Mouse (Mus musculus) midbrain, postnatal 0 days (tissue): ENCODE results near the gene Tmem102. TPM values are rescaled to one million over a fixed set of nuclear protein-coding genes. Genes with fewer than 3 reads are reported as not detected.

Experiments
- ATAC-seq: fragments of 200-750 bp; cut with Nextera tagmentation; 2 replicates; pipeline ENCODE4 v1.8.0; 2017; ENCODE audit warnings: moderate number of reproducible peaks, mild to moderate bottlenecking, moderate TSS enrichment, moderate library complexity; ENCODE audit not compliant: low FRiP score
- DNase-seq: peaks from one replicate; pipeline ENCODE4 v3.0.0-alpha.2; 2015; ENCODE audit warnings: low spot score
- H3K27ac ChIP-seq: fragments of 300-500 bp; sonication (generic); 2 replicates; pipeline ENCODE4 v1.5.1; 2014; ENCODE audit warnings: low read depth, mild to moderate bottlenecking, low read length, mixed read lengths
- H3K27me3 ChIP-seq: fragments of 300-500 bp; sonication (generic); 2 replicates; pipeline ENCODE4 v1.6.1; 2014; ENCODE audit warnings: low read length, control low read depth, mixed read lengths; ENCODE audit not compliant: insufficient read depth
- H3K36me3 ChIP-seq: fragments of 300-500 bp; sonication (generic); 2 replicates; pipeline ENCODE4 v1.6.1; 2014; ENCODE audit warnings: low read length, control low read depth, mixed read lengths; ENCODE audit not compliant: insufficient read depth
- H3K4me1 ChIP-seq: fragments of 300-500 bp; sonication (generic); 2 replicates; pipeline ENCODE4 v1.6.1; 2014; ENCODE audit warnings: mild to moderate bottlenecking, control low read depth, antibody characterized with exemption, low read length, mixed read lengths; ENCODE audit not compliant: insufficient read depth
- H3K4me2 ChIP-seq: fragments of 300-500 bp; sonication (generic); 2 replicates; pipeline ENCODE4 v1.6.1; 2014; ENCODE audit warnings: low read depth, mild to moderate bottlenecking, low read length, mixed read lengths; ENCODE audit not compliant: poor library complexity, severe bottlenecking
- H3K4me3 ChIP-seq: fragments of 300-500 bp; sonication (generic); 2 replicates; pipeline ENCODE4 v1.5.1; 2014; ENCODE audit warnings: low read depth, mild to moderate bottlenecking, low read length, moderate library complexity
- H3K9ac ChIP-seq: fragments of 300-500 bp; sonication (generic); replicated peaks from 2 replicates; pipeline ENCODE4 v1.6.1; 2014; ENCODE audit warnings: mild to moderate bottlenecking, low read length, moderate library complexity, mixed read lengths; ENCODE audit not compliant: poor library complexity, severe bottlenecking
- H3K9me3 ChIP-seq: fragments of 300-500 bp; sonication (generic); 2 replicates; pipeline ENCODE4 v1.6.1; 2016; ENCODE audit warnings: low read length, control low read depth
- CTCF ChIP-seq: IDR thresholded peaks from 2 replicates; pipeline ENCODE4 v1.5.1; 2016; ENCODE audit warnings: antibody characterized with exemption, mild to moderate bottlenecking
- WGBS: fragments of 180-500 bp; shearing (Covaris S2); extraction: QIAGEN DNeasy Blood & Tissue Kit; methylation state at CpG from one replicate; pipeline ENCODE4 v1.1.7; 2014; 5-methylcytosine and 5-hydroxymethylcytosine counted together
- polyA plus RNA-seq: library from polyadenylated mRNA; unstranded; fragments of >200 nt; fragmentation: Nextera tagmentation; extraction: Ambion mirVana; gene quantifications from 2 replicates; pipeline ENCODE4 v1.2.1, GENCODE M21; 2015
- total RNA-seq: library from RNA; depleted of rRNA; stranded (reverse); fragments of >200 nt; gene quantifications from 2 replicates; pipeline ENCODE4 v1.2.3, GENCODE M21; 2014

The Tmem102 gene
- total and polyA plus RNA-seq, 2 experiments from 2014 or later = 0.16 to 0.94 TPM

- H3K36me3 ChIP-seq = peaks cover 34% of the 10 kb centered on the region
- H3K9me3 ChIP-seq = no peaks in the 10 kb centered on the region
- no peak overlapping the region for H3K9ac ChIP-seq
- DNase-seq (no peak), ATAC-seq (no peak)
- TF ChIP-seq CTCF = no peak
- WGBS = 93% methylated on average over 6 of the region's 6 CpGs
- peaks cover 9% of the 10 kb centered on the region; the same call in 1 of the 2 replicates for H3K4me1 ChIP-seq
- no peaks in the 10 kb centered on the region for H3K27me3 ChIP-seq
- H3K4me2 ChIP-seq = peak overlapping the region; percentile 74
- no peak overlapping the region for H3K27ac ChIP-seq
- peak overlapping the region; percentile 70 for H3K4me3 ChIP-seq
Observed at GRCm38 (mm10) chr11:69848021-69848420, 42.6 kb upstream of the Tmem102 start.

- Histone ChIP-seq H3K4me2 (peak overlapping the region; percentile 74), H3K27me3 (no peaks in the 10 kb centered on the region), H3K9me3 (no peaks in the 10 kb centered on the region), H3K36me3 (peaks cover 33% of the 10 kb centered on the region), H3K4me1 (peaks cover 9% of the 10 kb centered on the region; the same call in 1 of the 2 replicates), H3K9ac (peak overlapping the region; percentile 79), H3K27ac (peak overlapping the region; percentile 91), H3K4me3 (peak overlapping the region; percentile 70)
- 10% methylated on average over 37 of the region's 37 CpGs for WGBS
- no peak for TF ChIP-seq CTCF
- no peak for DNase-seq
- ATAC-seq = peak; percentile 35
Observed at GRCm38 (mm10) chr11:69846738-69847688, 41.6 kb upstream of the Tmem102 start.

GRCm38 (mm10) chr11:69846198-69846680 lies 40.8 kb upstream of the Tmem102 start, which contains the start of gene Plscr3:
Plscr3 (plus strand) TSS chr11:69846376.
- 0% methylated on average over 32 of the region's 38 CpGs for WGBS
- H3K4me2 ChIP-seq = peak within 1 kb of the TSS; percentile 74
- H3K4me3 ChIP-seq = peak within 1 kb of the TSS; percentile 70
- DNase-seq (peak; percentile 94), ATAC-seq (peak; percentile 91)
- H3K27me3 ChIP-seq = no peaks in the 10 kb centered on the region
- H3K4me1 ChIP-seq = peaks cover 9% of the 10 kb centered on the region; the same call in 1 of the 2 replicates
- no peak for TF ChIP-seq CTCF
- peak within 1 kb of the TSS; percentile 91 for H3K27ac ChIP-seq
- no peaks in the 10 kb centered on the region for H3K9me3 ChIP-seq
- peaks cover 25% of the 10 kb centered on the region for H3K36me3 ChIP-seq
- H3K9ac ChIP-seq = peak within 1 kb of the TSS; percentile 79

- TF ChIP-seq CTCF = no peak
- Histone ChIP-seq H3K9ac (peak overlapping the region; percentile 87), H3K36me3 (peaks cover 3% of the 10 kb centered on the region; the same call in 1 of the 2 replicates), H3K4me1 (peaks cover 9% of the 10 kb centered on the region; the same call in 1 of the 2 replicates), H3K27ac (peak overlapping the region; percentile 90), H3K4me3 (peak overlapping the region; percentile 91), H3K27me3 (no peaks in the 10 kb centered on the region), H3K4me2 (peak overlapping the region; percentile 97), H3K9me3 (no peaks in the 10 kb centered on the region)
- WGBS = 0% methylated on average over 7 of the region's 7 CpGs
- no peak for ATAC-seq
- DNase-seq = peak; percentile 35
Observed at GRCm38 (mm10) chr11:69838714-69839104, 33.3 kb upstream of the Tmem102 start.

- ATAC-seq = peak; percentile 92
- Histone ChIP-seq H3K4me3 (peak within 1 kb of the TSS; percentile 91), H3K9ac (peak within 1 kb of the TSS; percentile 98), H3K27me3 (no peaks in the 10 kb centered on the region), H3K4me1 (peaks cover 11% of the 10 kb centered on the region; the same call in 1 of the 2 replicates), H3K27ac (peak within 1 kb of the TSS; percentile 97), H3K4me2 (peak within 1 kb of the TSS; percentile 97), H3K9me3 (no peaks in the 10 kb centered on the region), H3K36me3 (peaks cover 4% of the 10 kb centered on the region; the same call in 1 of the 2 replicates)
- WGBS = 1% methylated on average over 34 of the region's 34 CpGs
- DNase-seq = peak; percentile 100
- no peak; the same call in 1 of the 2 replicates for TF ChIP-seq CTCF
Observed at GRCm38 (mm10) chr11:69837952-69838713, 32.7 kb upstream of the Tmem102 start, which contains the start of gene Tmem256. Tmem256 (plus strand) TSS chr11:69838514.
